Mouse (Mus musculus) G1E (cell line): ENCODE data around the gene Slc22a2. TPM values are rescaled to one million over a fixed set of nuclear protein-coding genes. Genes with fewer than 3 reads are reported as not detected.
"Not testable (repeated sequence)": the region's sequence is repeated elsewhere in the genome, so short reads cannot be mapped to it uniquely, and the experiment has no call there.

ENCODE experiments used
- ATAC-seq: 2 replicates; pipeline ENCODE4 v1.8.0; 2016; ENCODE audit warnings: mild to moderate bottlenecking; ENCODE audit not compliant: insufficient number of reproducible peaks, poor library complexity, low FRiP score, severe bottlenecking; ENCODE audit errors: extremely low read depth
- DNase-seq: peaks from one replicate; pipeline ENCODE4 v3.0.0; 2012; ENCODE audit warnings: low spot score
- H3K27me3 ChIP-seq: 2 replicates; pipeline ENCODE4 v1.6.1; 2012; ENCODE audit warnings: mild to moderate bottlenecking, low read length, inconsistent platforms; ENCODE audit not compliant: insufficient read depth
- H3K36me3 ChIP-seq: replicated peaks from 2 replicates; pipeline ENCODE3; 2012; ENCODE audit warnings: mild to moderate bottlenecking, inconsistent platforms
- H3K4me1 ChIP-seq: 2 replicates; pipeline ENCODE4 v1.6.1; 2012; ENCODE audit warnings: low read depth, low read length, inconsistent platforms, mixed read lengths; ENCODE audit not compliant: insufficient read depth
- H3K4me3 ChIP-seq: 2 replicates; pipeline ENCODE4 v1.5.1; 2012; ENCODE audit warnings: low read depth, mild to moderate bottlenecking, inconsistent platforms, low read length, moderate library complexity, mixed read lengths
- H3K9me3 ChIP-seq: replicated peaks from 2 replicates; pipeline ENCODE4 v1.6.1; 2012; ENCODE audit warnings: inconsistent platforms
- CTCF ChIP-seq: IDR thresholded peaks from 2 replicates; pipeline ENCODE4 v1.5.1; 2012; ENCODE audit warnings: low read depth, low read length, inconsistent platforms, mixed read lengths
- GATA1 ChIP-seq: IDR thresholded peaks from 2 replicates; pipeline ENCODE4 v1.6.1; 2012; ENCODE audit warnings: borderline replicate concordance, low read length, inconsistent platforms, mixed read lengths
- GATA2 ChIP-seq: IDR thresholded peaks from 2 replicates; pipeline ENCODE4 v1.6.1; 2012; ENCODE audit warnings: low read depth, low read length, inconsistent platforms, borderline replicate concordance
- POLR2AphosphoS5 ChIP-seq: IDR thresholded peaks from 2 replicates; pipeline ENCODE4 v1.6.1; 2012; ENCODE audit warnings: low read depth, low read length, inconsistent platforms; ENCODE audit not compliant: insufficient replicate concordance
- TAL1 ChIP-seq: conservative IDR thresholded peaks from 2 replicates; pipeline ENCODE4 v1.6.1; 2012; ENCODE audit warnings: low read depth, low read length, inconsistent platforms, mixed read lengths
- polyA plus RNA-seq: library from polyadenylated mRNA; stranded (reverse); fragments of >175 nt; gene quantifications from 2 replicates; pipeline ENCODE4 v1.2.3, GENCODE M21; 2012
- total RNA-seq, 2 experiments: library from RNA; stranded (forward) in 1 of 2; stranded (reverse) in 1 of 2; fragments of 200-1000 nt in 1 of 2; fragments of >200 nt in 1 of 2; fragmentation: Nextera tagmentation in 1 of 2; gene quantifications; 2 replicates each; pipeline ENCODE4 v1.2.3; 2014 to 2017

The Slc22a2 gene
- total and polyA plus RNA-seq, 3 experiments, result not detected

DNA sequence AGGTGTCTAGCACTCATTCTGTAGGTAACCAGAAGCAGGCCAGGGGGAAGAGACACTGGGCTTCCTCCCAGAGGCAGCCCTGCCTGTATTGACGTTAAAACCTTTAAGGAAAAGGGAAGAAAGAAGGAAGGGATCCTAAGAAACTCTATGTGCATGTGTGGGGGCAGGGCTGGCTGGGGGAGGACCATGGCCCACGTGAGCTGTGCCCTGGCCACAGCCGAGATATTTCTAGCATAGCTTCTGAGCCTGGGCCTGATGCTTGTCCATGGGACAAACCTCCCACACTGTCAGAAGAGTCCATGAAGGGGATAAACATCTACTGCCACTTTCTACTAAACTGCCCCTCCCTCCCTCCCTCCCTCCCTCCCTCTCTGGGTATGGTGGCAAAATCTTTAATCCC is 89.9 kb downstream of the Slc22a2 start:
- Histone ChIP-seq H3K4me1 (peaks cover 52% of the 10 kb centered on the region), H3K27me3 (peaks cover 22% of the 10 kb centered on the region), H3K9me3 (no peaks in the 10 kb centered on the region), H3K4me3 (no peak overlapping the region), H3K36me3 (no peaks in the 10 kb centered on the region)
- TF ChIP-seq POLR2AphosphoS5 (no peak), GATA1 (no peak)
- ATAC-seq (no peak), DNase-seq (no peak)

DNA sequence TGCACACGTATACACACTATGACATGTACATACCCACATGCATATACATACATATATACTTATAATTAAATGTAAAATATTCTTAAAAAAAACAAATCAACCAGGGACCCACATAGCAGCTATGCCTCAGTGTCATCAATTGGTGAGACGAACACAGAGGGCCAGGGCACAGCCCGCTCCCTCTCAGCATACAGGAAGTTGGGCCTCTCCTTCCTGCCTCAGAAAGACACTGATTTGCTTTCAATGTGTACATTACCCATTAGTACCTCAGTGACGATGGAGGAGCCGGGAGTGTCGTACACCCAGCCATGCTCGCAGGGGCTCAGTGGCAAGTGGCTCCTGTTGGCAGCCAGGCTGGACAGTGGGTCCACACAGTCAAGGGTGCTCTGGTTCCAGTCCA is 91.0 kb downstream of the Slc22a2 start:
- DNase-seq, H3K4me3 ChIP-seq, H3K36me3 ChIP-seq, ATAC-seq: not testable (repeated sequence)
- H3K4me1 ChIP-seq, result peaks cover 41% of the 10 kb centered on the region
- peaks cover 11% of the 10 kb centered on the region for H3K9me3 ChIP-seq
- peaks cover 23% of the 10 kb centered on the region for H3K27me3 ChIP-seq

DNA sequence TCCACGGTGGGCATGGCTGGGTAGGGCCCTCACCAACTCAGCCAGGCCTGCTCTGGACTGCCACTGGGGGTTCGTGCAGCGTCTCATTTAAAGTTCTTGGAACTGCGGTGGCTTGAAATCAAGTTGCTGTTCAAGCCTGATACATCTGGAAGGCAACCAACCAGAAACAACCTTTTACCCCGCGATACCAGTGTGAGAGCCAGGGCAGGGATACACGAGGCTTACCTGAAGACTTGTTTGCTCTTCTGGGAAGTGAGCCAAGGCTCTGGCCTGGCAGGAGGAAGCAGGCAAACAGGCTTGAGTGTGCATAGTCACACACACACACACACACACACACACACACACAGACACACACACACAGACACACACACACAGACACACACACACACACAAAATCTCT is 91.7 kb downstream of the Slc22a2 start, which contains the start of gene Slc22a1:
TSS of gene Slc22a1 (minus strand) at position 184 of the 400 bp plus-strand sequence.
- peaks cover 35% of the 10 kb centered on the region for H3K4me1 ChIP-seq
- H3K36me3 ChIP-seq, result peaks cover 8% of the 10 kb centered on the region
- ATAC-seq, result no peak
- no peak for DNase-seq
- peaks cover 26% of the 10 kb centered on the region for H3K27me3 ChIP-seq
- peaks cover 14% of the 10 kb centered on the region for H3K9me3 ChIP-seq
- H3K4me3 ChIP-seq, result no peak within 1 kb of the TSS
- TF ChIP-seq GATA2 (no peak), TAL1 (no peak), GATA1 (no peak), POLR2AphosphoS5 (no peak)

DNA sequence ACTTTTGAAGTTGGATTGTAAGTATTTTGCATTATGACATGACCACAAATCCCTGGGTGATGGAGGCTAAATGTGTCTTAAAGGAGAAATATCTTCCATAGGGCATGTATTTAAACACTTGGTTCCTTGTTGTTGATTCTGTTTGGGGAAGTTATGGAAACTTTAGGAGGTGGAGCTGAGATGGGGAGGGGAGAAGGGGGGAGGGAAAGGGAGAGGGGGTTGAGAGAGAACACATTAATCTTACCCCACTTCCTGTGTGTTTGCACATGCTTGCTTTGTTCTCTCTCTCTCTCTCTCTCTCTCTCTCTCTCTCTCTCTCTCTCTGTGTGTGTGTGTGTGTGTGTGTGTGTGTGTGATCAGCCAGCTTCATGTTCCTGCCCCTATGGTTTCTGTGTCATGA is 93.2 kb downstream of the Slc22a2 start:
- ATAC-seq (no peak), DNase-seq (no peak)
- peaks cover 20% of the 10 kb centered on the region for H3K4me1 ChIP-seq
- H3K36me3 ChIP-seq, result peaks cover 21% of the 10 kb centered on the region
- peaks cover 14% of the 10 kb centered on the region for H3K9me3 ChIP-seq
- peaks cover 25% of the 10 kb centered on the region for H3K27me3 ChIP-seq
- TF ChIP-seq CTCF (no peak), GATA2 (no peak), TAL1 (no peak), GATA1 (no peak), POLR2AphosphoS5 (no peak)
- H3K4me3 ChIP-seq, result no peak overlapping the region

Other genes with a start within 250 kb of the Slc22a2 start
- gene Plg, start 205.5 kb upstream of the Slc22a2 start, total RNA-seq (2014; fragmentation: Nextera tagmentation), result not detected in 2 replicates
- gene Plg, start 205.5 kb upstream of the Slc22a2 start, total RNA-seq (2017), result 0.06 TPM in 1 of 2 replicates, not detected in the other
- gene Plg, start 205.5 kb upstream of the Slc22a2 start, polyA plus RNA-seq, result not detected in 2 replicates
- not detected in 2 replicates for gene Slc22a3, start 76.4 kb upstream of the Slc22a2 start, total RNA-seq (2014; fragmentation: Nextera tagmentation)
- 0.06 and 0.27 TPM in 2 replicates for gene Slc22a3, start 76.4 kb upstream of the Slc22a2 start, total RNA-seq (2017)
- gene Slc22a3, start 76.4 kb upstream of the Slc22a2 start, polyA plus RNA-seq, result 0.02 TPM in 2 replicates
- gene Slc22a1, start 91.7 kb downstream of the Slc22a2 start, total RNA-seq (2014; fragmentation: Nextera tagmentation), result not detected in 2 replicates
- gene Slc22a1, start 91.7 kb downstream of the Slc22a2 start, total RNA-seq (2017), result not detected in 2 replicates
- 0.03 and 0.07 TPM in 2 replicates for gene Slc22a1, start 91.7 kb downstream of the Slc22a2 start, polyA plus RNA-seq
- 69.9 and 74.3 TPM in 2 replicates for gene Igf2r, start 185.5 kb downstream of the Slc22a2 start, total RNA-seq (2014; fragmentation: Nextera tagmentation)
- 73.1 and 75.5 TPM in 2 replicates for gene Igf2r, start 185.5 kb downstream of the Slc22a2 start, total RNA-seq (2017)
- gene Igf2r, start 185.5 kb downstream of the Slc22a2 start, polyA plus RNA-seq, result 15.8 and 20.3 TPM in 2 replicates